8 mouse cellular contexts compared by ENCODE assay signal in the genomic region with DNA sequence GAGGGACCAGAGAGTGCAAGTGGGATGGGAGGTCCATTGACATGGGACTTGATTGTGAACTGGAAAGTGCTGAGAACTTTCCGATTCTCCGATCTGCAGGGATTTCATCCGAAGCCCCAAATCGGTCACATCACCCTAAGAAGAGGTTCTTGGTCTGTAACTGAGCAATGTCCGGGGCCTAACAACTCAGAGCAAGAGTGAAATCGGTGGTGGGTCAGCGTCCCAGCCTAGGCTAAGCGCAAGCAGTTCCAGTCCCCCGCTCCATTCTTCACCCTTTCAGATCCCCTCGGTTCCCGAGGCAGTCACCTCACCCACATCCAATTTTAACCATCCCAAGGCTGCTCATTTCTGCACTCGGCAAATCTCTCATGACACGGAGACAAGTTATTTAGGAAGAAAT. TPM values are rescaled to one million over a fixed set of nuclear protein-coding genes. Genes with fewer than 3 reads are reported as not detected.
DNase-seq lines count a peak whose midpoint lies in the region; ATAC-seq and TF ChIP-seq lines count a peak whose summit lies in the region.

No protein-coding gene starts in this region.

- DNase-seq in gastrocnemius, adult 2 months, result no peak
- DNase-seq in gastrocnemius, adult 8-10 months (ENCODE audit: low spot score in 2 of 2), result no peak
- DNase-seq in hindbrain, embryonic 14.5 days (ENCODE audit: low spot score), result no peak
- peak; percentile 32 for DNase-seq in lung, postnatal 10 days
- no peak for DNase-seq in gastrocnemius, postnatal 10 days
- DNase-seq in adrenal gland, adult 8-10 months, result no peak
- DNase-seq in MN1 (ENCODE audit: low spot score), result no peak

- no peaks in the 10 kb centered on the region for H3K27me3 ChIP-seq in hindbrain, embryonic 14.5 days (ENCODE audit: control insufficient read depth, insufficient read depth, low read length)

- 3% methylated on average over 13 of the region's 13 CpGs for WGBS in bone marrow, adult 2 months
- WGBS in hindbrain, embryonic 14.5 days, result under 1% methylated on average over 13 of the region's 13 CpGs

- intact Hi-C loops in gastrocnemius, adult 2 months (cut with DNase I), result no loop called here

- ATAC-seq in hindbrain, embryonic 14.5 days (ENCODE audit: low FRiP score), result peak; percentile 13; the same call in 1 of the 2 replicates

- peaks cover 2% of the 10 kb centered on the region; the same call in 1 of the 2 replicates for H3K4me1 ChIP-seq in bone marrow, adult 2 months (ENCODE audit: control insufficient read depth, insufficient read depth, low read length)
- H3K4me1 ChIP-seq in hindbrain, embryonic 14.5 days (replicated peaks; ENCODE audit: control insufficient read depth, insufficient read depth, low read length), result peaks cover 25% of the 10 kb centered on the region

- H3K4me2 ChIP-seq in hindbrain, embryonic 14.5 days (replicated peaks), result peak overlapping the region; percentile 85

- peak overlapping the region; percentile 93 for H3K27ac ChIP-seq in gastrocnemius, adult 2 months
- H3K27ac ChIP-seq in bone marrow, adult 2 months (ENCODE audit: control insufficient read depth, insufficient read depth, low read depth, low read length, poor library complexity), result peak overlapping the region; percentile 55
- peak overlapping the region; percentile 91 for H3K27ac ChIP-seq in hindbrain, embryonic 14.5 days

- TF ChIP-seq POLR2A in bone marrow, adult 2 months (IDR thresholded peaks at IDR 0.05; ENCODE audit: borderline replicate concordance, control insufficient read depth, low read depth, low read length), result no peak

- H3K9me3 ChIP-seq in hindbrain, embryonic 14.5 days (ENCODE audit: control insufficient read depth, low read length), result no peaks in the 10 kb centered on the region

- peak overlapping the region; percentile 84 for H3K9ac ChIP-seq in hindbrain, embryonic 14.5 days

- no peaks in the 10 kb centered on the region for H3K36me3 ChIP-seq in hindbrain, embryonic 14.5 days (replicated peaks; ENCODE audit: control insufficient read depth, insufficient read depth)

- TF ChIP-seq CTCF in gastrocnemius, adult 2 months (IDR thresholded peaks at IDR 0.05), result no peak
- no peak for TF ChIP-seq CTCF in bone marrow, adult 2 months (IDR thresholded peaks at IDR 0.05; ENCODE audit: control insufficient read depth, insufficient read depth, low read length)

- H3K4me3 ChIP-seq in gastrocnemius, adult 2 months, result peak overlapping the region; percentile 82
- H3K4me3 ChIP-seq in bone marrow, adult 2 months (replicated peaks; ENCODE audit: control insufficient read depth, low read depth, low read length), result peak overlapping the region; percentile 84
- peak overlapping the region; percentile 55 for H3K4me3 ChIP-seq in hindbrain, embryonic 14.5 days (replicated peaks; ENCODE audit: low read length)

RNA-seq across cellular contexts. Expression of a gene that starts 0.5 kb away (rescaled TPM):
- total RNA-seq in gastrocnemius, adult 2 months (2021), result 1 to 10 TPM; 3.9 to 5.7 TPM
- 1 to 10 TPM; 2.9 to 7.0 (median 5.2) TPM for total RNA-seq in gastrocnemius, adult 8-10 months (2022)
- polyA plus RNA-seq in bone marrow, adult 2 months (2011; ENCODE audit: insufficient read depth, insufficient read length, low replicate concordance, missing spikeins), result 16.3 and 31.0 TPM in 2 replicates
- 40.3 and 40.7 TPM in 2 replicates for polyA plus RNA-seq in hindbrain, embryonic 14.5 days (2014; fragmentation: Nextera tagmentation; extraction: Ambion mirVana)
- 1 to 10 TPM; 4.3 to 5.2 TPM for total RNA-seq in gastrocnemius, postnatal 10 days (2021)
- total RNA-seq in adrenal gland, adult 8-10 months (2022), result 10 to 100 TPM; 13.1 to 28.3 (median 19.4) TPM

RNA-seq across cellular contexts. Expression of a gene that starts 10.6 kb away (rescaled TPM):
- 10 to 100 TPM; 17.9 to 18.9 TPM for total RNA-seq in gastrocnemius, adult 2 months (2021)
- total RNA-seq in gastrocnemius, adult 8-10 months (2022), result 10 to 100 TPM; 22.4 to 26.2 (median 23.7) TPM
- 16.4 and 18.4 TPM in 2 replicates for polyA plus RNA-seq in bone marrow, adult 2 months (2011; ENCODE audit: insufficient read depth, insufficient read length, low replicate concordance, missing spikeins)
- 18.6 and 24.3 TPM in 2 replicates for polyA plus RNA-seq in hindbrain, embryonic 14.5 days (2014; fragmentation: Nextera tagmentation; extraction: Ambion mirVana)
- total RNA-seq in gastrocnemius, postnatal 10 days (2021), result 10 to 100 TPM; 12.6 to 13.9 TPM
- total RNA-seq in adrenal gland, adult 8-10 months (2022), result 10 to 100 TPM; 29.8 to 33.9 (median 31.5) TPM

RNA-seq across cellular contexts. Expression of a gene that starts 18.2 kb away (rescaled TPM):
- total RNA-seq in gastrocnemius, adult 2 months (2021), result 10 to 100 TPM; 38.0 to 42.7 TPM
- total RNA-seq in gastrocnemius, adult 8-10 months (2022), result 10 to 100 TPM; 31.4 to 39.6 (median 35.6) TPM
- 50.5 and 55.9 TPM in 2 replicates for polyA plus RNA-seq in bone marrow, adult 2 months (2011; ENCODE audit: insufficient read depth, insufficient read length, low replicate concordance, missing spikeins)
- polyA plus RNA-seq in hindbrain, embryonic 14.5 days (2014; fragmentation: Nextera tagmentation; extraction: Ambion mirVana), result 324 and 368 TPM in 2 replicates
- 10 to 100 TPM; 52.4 to 55.8 TPM for total RNA-seq in gastrocnemius, postnatal 10 days (2021)
- 100 to 1,000 TPM; 118 to 221 (median 178) TPM for total RNA-seq in adrenal gland, adult 8-10 months (2022)

RNA-seq across cellular contexts. Expression of a gene that starts 24.6 kb away (rescaled TPM):
- not detected for total RNA-seq in gastrocnemius, adult 2 months (2021)
- under 1 TPM in 1 of 4 experiments, not detected in 3; 0.35 TPM for total RNA-seq in gastrocnemius, adult 8-10 months (2022)
- polyA plus RNA-seq in bone marrow, adult 2 months (2011; ENCODE audit: insufficient read depth, insufficient read length, low replicate concordance, missing spikeins), result 53.2 and 100 TPM in 2 replicates
- polyA plus RNA-seq in hindbrain, embryonic 14.5 days (2014; fragmentation: Nextera tagmentation; extraction: Ambion mirVana), result 17.0 and 22.0 TPM in 2 replicates
- 10 to 100 TPM; 10.2 to 11.6 TPM for total RNA-seq in gastrocnemius, postnatal 10 days (2021)
- 1 to 10 TPM; 1.7 to 2.9 (median 2.3) TPM for total RNA-seq in adrenal gland, adult 8-10 months (2022)

RNA-seq across cellular contexts. Expression of a gene that starts 24.9 kb away (rescaled TPM):
- total RNA-seq in gastrocnemius, adult 2 months (2021), result 10 to 100 TPM; 68.2 to 76.8 TPM
- total RNA-seq in gastrocnemius, adult 8-10 months (2022), result 10 to 100 TPM; 58.8 to 81.4 (median 70.4) TPM
- polyA plus RNA-seq in bone marrow, adult 2 months (2011; ENCODE audit: insufficient read depth, insufficient read length, low replicate concordance, missing spikeins), result 28.8 and 46.2 TPM in 2 replicates
- 9.6 and 10.1 TPM in 2 replicates for polyA plus RNA-seq in hindbrain, embryonic 14.5 days (2014; fragmentation: Nextera tagmentation; extraction: Ambion mirVana)
- 10 to 100 TPM; 17.5 to 78.6 TPM for total RNA-seq in gastrocnemius, postnatal 10 days (2021)
- total RNA-seq in adrenal gland, adult 8-10 months (2022), result 100 to 1,000 TPM in 1 of 4 experiments, 10 to 100 TPM in 3; 30.0 to 119 (median 51.6) TPM
